Mouse (Mus musculus) intestine, postnatal 0 days (tissue): ENCODE results near the gene Gm49373. TPM values are rescaled to one million over a fixed set of nuclear protein-coding genes. Genes with fewer than 3 reads are reported as not detected.

Source experiments
- ATAC-seq: fragments of 200-750 bp; cut with Nextera tagmentation; 2 replicates; pipeline ENCODE4 v1.8.0; 2017; ENCODE audit warnings: mild to moderate bottlenecking, moderate TSS enrichment, moderate library complexity
- H3K27ac ChIP-seq: fragments of 300-500 bp; sonication (generic); 2 replicates; pipeline ENCODE4 v1.5.1; 2014; ENCODE audit warnings: mild to moderate bottlenecking, low read depth, low read length, moderate library complexity
- H3K27me3 ChIP-seq: fragments of 300-500 bp; sonication (generic); replicated peaks from 2 replicates; pipeline ENCODE4 v1.6.1; 2014; ENCODE audit warnings: low read length, mixed read lengths; ENCODE audit not compliant: control insufficient read depth, insufficient read depth
- H3K36me3 ChIP-seq: fragments of 300-500 bp; sonication (generic); 2 replicates; pipeline ENCODE4 v1.6.1; 2014; ENCODE audit warnings: mild to moderate bottlenecking, moderate library complexity; ENCODE audit not compliant: control insufficient read depth, insufficient read depth
- H3K4me1 ChIP-seq: fragments of 300-500 bp; sonication (generic); replicated peaks from 2 replicates; pipeline ENCODE4 v1.6.1; 2014; ENCODE audit warnings: antibody characterized with exemption, low read length, mixed read lengths; ENCODE audit not compliant: control insufficient read depth, insufficient read depth
- H3K4me2 ChIP-seq: fragments of 300-500 bp; sonication (generic); replicated peaks from 2 replicates; pipeline ENCODE4 v1.6.1; 2014; ENCODE audit warnings: low read depth, mild to moderate bottlenecking, moderate library complexity
- H3K4me3 ChIP-seq: fragments of 300-500 bp; sonication (generic); 2 replicates; pipeline ENCODE4 v1.5.1; 2014; ENCODE audit warnings: low read depth, low read length
- H3K9ac ChIP-seq: fragments of 300-500 bp; sonication (generic); 2 replicates; pipeline ENCODE4 v1.6.1; 2014; ENCODE audit warnings: mild to moderate bottlenecking, low read depth, low read length
- H3K9me3 ChIP-seq: fragments of 300-500 bp; sonication (generic); 2 replicates; pipeline ENCODE4 v1.6.1; 2016; ENCODE audit warnings: mixed run types; ENCODE audit not compliant: control insufficient read depth
- CTCF ChIP-seq: sonication (generic); IDR thresholded peaks from 2 replicates; pipeline ENCODE4 v1.5.1; 2016; ENCODE audit warnings: low read depth, mild to moderate bottlenecking, control low read depth, antibody characterized with exemption, moderate library complexity
- WGBS: fragments of 180-500 bp; shearing (Covaris S2); extraction: QIAGEN DNeasy Blood & Tissue Kit; methylation state at CpG from one replicate; pipeline ENCODE4 v1.1.7; 2014; 5-methylcytosine and 5-hydroxymethylcytosine counted together
- polyA plus RNA-seq: library from polyadenylated mRNA; unstranded; fragments of >200 nt; fragmentation: Nextera tagmentation; extraction: Ambion mirVana; gene quantifications from 2 replicates; pipeline ENCODE4 v1.2.1, GENCODE M21; 2015

Gene Gm49373
- polyA plus RNA-seq, 1 experiment from 2014 or later = 0.13 TPM

DNA sequence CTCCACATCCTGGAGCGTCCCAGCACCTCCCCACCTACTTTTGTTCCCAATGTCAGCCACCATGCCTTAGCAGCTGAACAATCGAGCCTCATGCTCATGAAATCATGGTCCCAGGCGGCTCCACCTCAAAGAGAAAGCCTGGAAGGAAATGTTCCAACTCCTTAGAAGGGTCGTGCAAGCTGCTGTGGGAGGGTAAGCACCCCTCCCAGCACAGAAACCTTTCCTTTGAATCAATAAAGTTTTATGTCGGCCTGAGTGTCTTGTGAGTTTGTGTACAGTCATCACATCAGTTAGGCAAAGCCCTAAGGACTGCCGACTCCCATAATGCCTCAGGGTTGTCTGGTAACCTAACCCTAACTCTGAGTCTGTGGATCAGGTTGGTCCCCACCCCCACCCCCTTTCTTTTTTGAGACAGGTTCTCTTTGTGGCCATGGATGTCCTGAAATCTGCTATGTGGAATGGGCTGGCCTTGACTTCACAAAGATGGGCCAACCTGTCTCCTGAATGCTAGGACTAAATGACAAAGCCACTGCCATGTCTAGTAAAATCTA lies 44.3 kb downstream of the Gm49373 start:
- WGBS = 66% methylated on average over 6 of the region's 6 CpGs
- no peak overlapping the region; the same call in 1 of the 2 replicates for H3K4me3 ChIP-seq
- H3K9me3 ChIP-seq = no peaks in the 10 kb centered on the region
- H3K36me3 ChIP-seq = peaks cover 8% of the 10 kb centered on the region; the same call in 1 of the 2 replicates
- H3K27ac ChIP-seq = no peak overlapping the region
- H3K9ac ChIP-seq = no peak overlapping the region
- peaks cover 17% of the 10 kb centered on the region for H3K4me1 ChIP-seq
- H3K4me2 ChIP-seq = no peak overlapping the region
- peaks cover 19% of the 10 kb centered on the region for H3K27me3 ChIP-seq
- no peak for TF ChIP-seq CTCF
- ATAC-seq = no peak

DNA sequence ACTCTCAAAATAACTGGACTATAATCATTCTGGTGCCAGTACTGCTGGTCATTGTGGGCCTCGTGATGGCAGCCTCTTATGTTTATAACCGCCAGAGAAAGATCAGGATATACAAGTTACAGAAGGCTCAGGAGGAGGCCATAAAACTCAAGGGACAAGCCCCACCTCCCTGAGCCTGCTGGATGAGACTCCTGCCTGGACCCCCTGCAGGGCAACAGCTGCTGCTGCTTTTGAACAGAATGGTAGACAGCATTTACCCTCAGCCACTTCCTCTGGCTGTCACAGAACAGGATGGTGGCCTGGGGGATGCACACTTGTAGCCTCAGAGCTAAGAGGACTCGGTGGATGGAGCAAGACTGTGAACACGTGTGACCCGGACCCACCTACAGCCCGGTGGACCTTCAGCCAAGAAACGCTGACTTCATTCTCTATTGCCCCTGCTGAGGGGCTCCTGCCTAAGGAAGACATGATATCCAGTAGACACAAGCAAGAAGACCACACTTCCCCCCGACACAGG lies 45.1 kb downstream of the Gm49373 start:
- H3K4me3 ChIP-seq = no peak overlapping the region
- H3K4me1 ChIP-seq = peaks cover 17% of the 10 kb centered on the region
- H3K9me3 ChIP-seq = no peaks in the 10 kb centered on the region
- H3K27me3 ChIP-seq = peaks cover 14% of the 10 kb centered on the region
- no peak for TF ChIP-seq CTCF
- no peak overlapping the region for H3K27ac ChIP-seq
- H3K4me2 ChIP-seq = no peak overlapping the region
- no peak overlapping the region for H3K9ac ChIP-seq
- peaks cover 8% of the 10 kb centered on the region; the same call in 1 of the 2 replicates for H3K36me3 ChIP-seq
- 62% methylated on average over 8 of the region's 8 CpGs for WGBS
- ATAC-seq = no peak

- H3K4me1 ChIP-seq = peaks cover 13% of the 10 kb centered on the region
- H3K4me2 ChIP-seq = no peak overlapping the region
- no peaks in the 10 kb centered on the region for H3K9me3 ChIP-seq
- no peak for TF ChIP-seq CTCF
- ATAC-seq = no peak
- no peak overlapping the region for H3K9ac ChIP-seq
- no peak overlapping the region for H3K27ac ChIP-seq
- H3K4me3 ChIP-seq = no peak overlapping the region
- WGBS = 83% methylated on average over 12 of the region's 12 CpGs
- peaks cover 4% of the 10 kb centered on the region for H3K27me3 ChIP-seq
- H3K36me3 ChIP-seq = peaks cover 8% of the 10 kb centered on the region; the same call in 1 of the 2 replicates
These were observed 46.0 kb downstream of the Gm49373 start for GRCm38 (mm10) chr9:21026849-21027248.

DNA sequence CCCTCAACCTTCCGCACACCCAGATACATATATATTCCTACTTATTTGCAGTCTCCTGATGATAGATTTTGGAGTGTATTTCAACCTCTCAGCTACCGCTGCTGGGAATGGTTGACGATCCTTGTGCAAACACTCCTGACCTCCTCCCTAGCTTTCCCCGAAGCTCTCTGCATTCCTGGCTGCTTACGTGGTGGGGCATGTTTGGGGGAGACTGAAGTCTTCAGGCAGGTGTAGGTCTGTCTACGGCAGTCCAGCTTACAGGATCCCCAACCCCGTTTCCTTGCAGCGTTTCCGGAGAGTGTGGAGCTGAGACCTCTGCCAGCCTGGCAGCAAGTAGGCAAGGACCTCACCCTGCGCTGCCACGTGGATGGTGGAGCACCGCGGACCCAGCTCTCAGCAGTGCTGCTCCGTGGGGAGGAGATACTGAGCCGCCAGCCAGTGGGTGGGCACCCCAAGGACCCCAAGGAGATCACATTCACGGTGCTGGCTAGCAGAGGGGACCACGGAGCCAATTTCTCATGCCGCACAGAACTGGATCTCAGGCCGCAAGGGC lies 47.6 kb downstream of the Gm49373 start:
- ATAC-seq = no peak
- Histone ChIP-seq H3K4me1 (peaks cover 5% of the 10 kb centered on the region), H3K27me3 (no peaks in the 10 kb centered on the region), H3K9me3 (no peaks in the 10 kb centered on the region), H3K36me3 (peaks cover 8% of the 10 kb centered on the region; the same call in 1 of the 2 replicates), H3K27ac (no peak overlapping the region), H3K4me3 (no peak overlapping the region), H3K4me2 (no peak overlapping the region), H3K9ac (no peak overlapping the region)
- TF ChIP-seq CTCF = no peak
- WGBS = 52% methylated on average over 19 of the region's 19 CpGs

DNA sequence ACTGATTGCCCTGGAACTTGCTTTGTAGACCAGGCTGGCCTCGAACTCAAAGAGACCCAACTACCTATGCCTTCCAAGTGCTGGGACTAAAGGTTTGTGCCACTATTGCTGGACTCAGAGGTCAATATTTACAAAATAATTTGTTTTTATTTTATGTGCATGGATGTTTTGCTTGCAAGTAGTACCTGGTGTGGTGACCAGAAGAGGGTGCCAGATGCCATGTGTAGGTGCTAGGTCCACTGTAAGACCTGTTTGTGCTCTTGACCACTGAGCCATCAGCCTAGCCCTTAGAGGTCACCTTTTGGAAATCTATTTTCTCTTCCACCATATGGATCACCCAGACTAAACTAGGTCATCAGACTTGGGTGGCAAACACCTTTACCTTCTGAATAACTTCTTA lies 50.2 kb downstream of the Gm49373 start:
- no peak overlapping the region for H3K4me3 ChIP-seq
- no peaks in the 10 kb centered on the region for H3K4me1 ChIP-seq
- H3K36me3 ChIP-seq = peaks cover 3% of the 10 kb centered on the region; the same call in 1 of the 2 replicates
- no peak overlapping the region for H3K9ac ChIP-seq
- ATAC-seq = no peak
- H3K9me3 ChIP-seq = no peaks in the 10 kb centered on the region
- H3K4me2 ChIP-seq = no peak overlapping the region
- TF ChIP-seq CTCF = peak; percentile 38
- no peaks in the 10 kb centered on the region for H3K27me3 ChIP-seq
- no peak overlapping the region for H3K27ac ChIP-seq
- 76% methylated on average over 1 of the region's 1 CpGs for WGBS

DNA sequence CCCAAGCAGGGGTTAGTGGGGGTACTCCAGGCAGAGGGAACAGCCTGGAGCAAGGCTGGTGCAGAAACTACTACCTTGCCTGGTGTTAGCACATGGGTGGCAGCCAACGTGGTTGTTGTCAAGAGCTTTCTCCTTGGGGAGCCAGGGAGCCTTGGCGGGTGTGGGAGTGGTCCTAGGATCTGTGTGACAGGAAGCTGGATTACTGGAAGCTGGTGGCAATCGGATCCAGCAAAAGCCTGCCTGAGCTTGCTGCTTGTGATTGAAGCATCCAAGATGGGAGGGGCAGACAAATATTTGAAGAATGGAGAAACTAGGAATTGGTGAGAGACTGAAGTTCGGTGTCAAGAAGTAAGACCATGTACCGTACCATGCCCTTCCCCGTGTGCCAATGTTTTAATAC lies 50.6 kb downstream of the Gm49373 start:
- TF ChIP-seq CTCF = no peak
- no peak overlapping the region for H3K4me2 ChIP-seq
- H3K9ac ChIP-seq = no peak overlapping the region
- peaks cover under 1% of the 10 kb centered on the region; the same call in 1 of the 2 replicates for H3K36me3 ChIP-seq
- no peak for ATAC-seq
- H3K4me3 ChIP-seq = no peak overlapping the region
- no peak overlapping the region for H3K27ac ChIP-seq
- no peaks in the 10 kb centered on the region for H3K27me3 ChIP-seq
- no peaks in the 10 kb centered on the region for H3K4me1 ChIP-seq
- 61% methylated on average over 6 of the region's 6 CpGs for WGBS
- H3K9me3 ChIP-seq = no peaks in the 10 kb centered on the region
